Mouse (Mus musculus) stomach, postnatal 0 days (tissue): ENCODE results near the gene Ddx50.

Experiments
- CTCF ChIP-seq: IDR thresholded peaks from 2 replicates; pipeline ENCODE4 v1.5.1; 2016; ENCODE audit warnings: antibody characterized with exemption, low read depth, mild to moderate bottlenecking, moderate library complexity
- EP300 ChIP-seq: optimal IDR thresholded peaks from 2 replicates; pipeline ENCODE3; 2016; ENCODE audit warnings: antibody characterized with exemption

DNA sequence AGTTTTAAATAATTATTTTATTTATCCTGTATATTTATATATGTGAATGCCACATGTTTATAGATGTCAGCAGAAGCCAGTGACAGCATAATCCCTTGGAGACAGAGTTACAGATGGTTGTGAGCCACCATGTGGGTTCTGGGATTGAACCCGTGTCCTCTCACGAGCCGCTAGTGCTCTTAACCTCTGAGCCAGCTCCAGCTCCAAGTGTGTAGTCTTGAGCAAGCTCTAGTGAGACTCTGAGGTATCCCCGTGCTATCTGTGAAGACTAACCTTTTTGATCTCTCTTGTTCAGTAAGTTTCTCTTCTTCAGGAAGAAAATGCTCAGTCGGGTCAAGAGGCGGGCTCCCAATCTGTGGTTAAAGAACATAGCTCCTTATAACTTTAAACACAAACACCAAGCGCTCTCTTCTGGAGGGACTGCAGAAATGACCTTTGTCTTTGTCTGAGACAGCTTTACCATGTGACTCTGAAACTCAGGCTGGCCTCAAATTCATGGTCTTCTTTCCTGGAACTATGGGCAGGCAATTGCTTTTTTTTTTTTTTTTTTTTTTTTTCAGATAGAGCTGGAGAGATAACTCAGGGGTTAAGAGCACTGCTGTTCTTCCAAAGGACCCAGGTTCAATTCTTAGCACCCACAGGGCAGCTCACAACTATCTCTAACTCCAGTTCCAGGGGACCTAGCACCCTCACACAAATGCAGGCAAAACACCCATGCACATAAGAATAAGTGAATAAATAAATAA is 80.7 kb downstream of the Ddx50 start:
- TF ChIP-seq CTCF (no peak), EP300 (no peak)
